Mouse (Mus musculus): ENCODE data around the gene Slc17a4. TPM values are rescaled to one million over a fixed set of nuclear protein-coding genes. Genes with fewer than 3 reads are reported as not detected.

Slc17a4 gene
- polyA plus RNA-seq, 1 experiment from 2014 or later, result not detected

DNA sequence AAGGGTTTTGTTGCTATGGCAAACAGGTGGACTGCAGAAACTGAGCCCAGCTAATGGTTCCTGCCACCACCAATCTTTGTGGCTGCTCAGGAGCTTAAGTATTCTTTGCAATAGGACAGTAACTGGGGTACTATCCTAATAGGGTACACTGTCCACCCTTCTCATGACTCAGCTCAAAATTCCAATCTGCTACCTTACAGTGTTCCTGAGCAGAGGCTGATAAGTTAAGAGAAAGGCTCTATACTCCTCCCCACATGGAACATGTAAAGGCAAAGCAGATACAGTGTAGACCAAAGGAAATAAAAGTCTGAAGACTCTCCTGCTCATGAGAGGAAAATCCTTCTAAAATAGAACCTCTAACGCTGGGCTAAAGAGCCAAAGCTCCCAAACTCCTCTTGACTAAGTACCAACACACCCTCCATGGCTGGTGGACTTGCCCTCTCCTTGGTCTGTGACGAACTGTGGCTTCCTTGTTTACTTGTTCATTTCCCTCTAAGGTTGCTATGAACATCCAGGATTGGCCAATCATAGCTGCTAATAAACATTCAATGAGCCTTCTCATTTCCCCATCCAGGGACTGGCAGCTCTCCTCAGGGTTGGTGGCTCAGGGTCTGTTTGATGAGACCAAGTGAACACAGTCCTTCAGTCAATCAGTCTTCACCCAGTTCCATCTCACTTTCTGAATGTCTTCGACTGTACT lies 27.6 kb downstream of the Slc17a4 start:
- Histone ChIP-seq H3K4me1 (ENCODE audit: control insufficient read depth, insufficient read depth, low read length) (no peaks in the 10 kb centered on the region), H3K36me3 (ENCODE audit: control insufficient read depth, insufficient read depth, low read length) (no peaks in the 10 kb centered on the region), H3K9ac (ENCODE audit: low read depth, low read length) (no peak overlapping the region), H3K9me3 (replicated peaks; ENCODE audit: control insufficient read depth, low read length) (no peaks in the 10 kb centered on the region), H3K4me3 (ENCODE audit: low read depth, low read length) (no peak overlapping the region), H3K4me2 (no peak overlapping the region), H3K27ac (ENCODE audit: low read depth, low read length) (no peak overlapping the region), H3K27me3 (ENCODE audit: control insufficient read depth, insufficient read depth, low read length) (no peaks in the 10 kb centered on the region)
- WGBS (ENCODE audit: insufficient replicate concordance), result 76% methylated on average over 3 of the region's 3 CpGs
- ATAC-seq (replicated peaks; ENCODE audit: insufficient number of reproducible peaks, low FRiP score, low TSS enrichment), result no peak

DNA sequence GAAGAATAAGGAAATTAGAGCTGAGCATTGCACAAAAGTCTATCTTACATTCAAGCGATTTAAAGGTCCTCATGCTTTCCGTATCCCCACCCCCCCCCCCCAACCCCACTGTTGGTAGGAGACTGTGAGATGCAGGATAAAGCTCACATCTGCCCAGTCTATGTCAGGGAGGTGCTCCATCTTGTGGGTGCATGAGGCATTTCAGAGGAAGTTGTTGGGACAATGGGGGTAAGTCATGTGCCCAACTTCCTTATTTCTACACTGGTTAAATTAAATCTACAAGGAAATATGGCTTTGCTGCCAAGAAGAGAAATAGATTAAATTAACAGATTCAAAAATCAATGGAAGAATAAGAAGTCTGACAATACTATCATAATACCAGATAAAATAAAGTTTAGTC lies 29.3 kb downstream of the Slc17a4 start:
- H3K4me3 ChIP-seq (ENCODE audit: low read depth, low read length), result no peak overlapping the region
- no peak overlapping the region for H3K4me2 ChIP-seq
- WGBS (ENCODE audit: insufficient replicate concordance), result 40% methylated on average over 2 of the region's 2 CpGs
- ATAC-seq (replicated peaks; ENCODE audit: insufficient number of reproducible peaks, low FRiP score, low TSS enrichment), result no peak
- no peaks in the 10 kb centered on the region for H3K27me3 ChIP-seq (ENCODE audit: control insufficient read depth, insufficient read depth, low read length)
- no peaks in the 10 kb centered on the region for H3K9me3 ChIP-seq (replicated peaks; ENCODE audit: control insufficient read depth, low read length)
- H3K9ac ChIP-seq (ENCODE audit: low read depth, low read length), result no peak overlapping the region
- H3K27ac ChIP-seq (ENCODE audit: low read depth, low read length), result no peak overlapping the region
- no peaks in the 10 kb centered on the region for H3K36me3 ChIP-seq (ENCODE audit: control insufficient read depth, insufficient read depth, low read length)
- H3K4me1 ChIP-seq (ENCODE audit: control insufficient read depth, insufficient read depth, low read length), result no peaks in the 10 kb centered on the region

GRCm38 (mm10) chr13:23879636-23880035 lies 35.2 kb downstream of the Slc17a4 start:
- Histone ChIP-seq H3K9ac (ENCODE audit: low read depth, low read length) (no peak overlapping the region), H3K9me3 (replicated peaks; ENCODE audit: control insufficient read depth, low read length) (no peaks in the 10 kb centered on the region), H3K4me2 (no peak overlapping the region), H3K27me3 (ENCODE audit: control insufficient read depth, insufficient read depth, low read length) (no peaks in the 10 kb centered on the region), H3K4me1 (ENCODE audit: control insufficient read depth, insufficient read depth, low read length) (no peaks in the 10 kb centered on the region), H3K27ac (ENCODE audit: low read depth, low read length) (no peak overlapping the region), H3K4me3 (ENCODE audit: low read depth, low read length) (no peak overlapping the region), H3K36me3 (ENCODE audit: control insufficient read depth, insufficient read depth, low read length) (no peaks in the 10 kb centered on the region)
- WGBS (ENCODE audit: insufficient replicate concordance), result 81% methylated on average over 5 of the region's 5 CpGs
- no peak for ATAC-seq (replicated peaks; ENCODE audit: insufficient number of reproducible peaks, low FRiP score, low TSS enrichment)

DNA sequence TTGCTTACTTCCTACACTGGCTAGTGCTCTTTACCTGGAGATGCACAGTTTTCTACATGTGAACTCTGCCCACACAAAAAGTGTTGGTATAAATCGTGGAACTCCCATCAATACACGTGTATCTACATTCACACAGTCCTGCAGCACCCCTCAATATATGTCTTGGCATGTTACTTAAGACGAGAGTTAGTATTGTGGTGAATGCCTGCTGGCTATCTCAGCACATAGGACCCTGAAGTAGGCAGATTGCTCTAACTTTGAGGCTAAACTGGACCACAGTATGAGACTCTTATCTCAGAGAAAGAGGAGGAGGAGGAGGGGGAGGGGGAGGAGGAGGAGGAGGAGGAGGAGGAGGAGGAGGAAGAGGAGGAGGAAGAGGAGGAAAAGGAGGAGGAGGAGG lies 35.7 kb downstream of the Slc17a4 start:
- H3K4me2 ChIP-seq, result no peak overlapping the region
- H3K36me3 ChIP-seq (ENCODE audit: control insufficient read depth, insufficient read depth, low read length), result no peaks in the 10 kb centered on the region
- no peaks in the 10 kb centered on the region for H3K27me3 ChIP-seq (ENCODE audit: control insufficient read depth, insufficient read depth, low read length)
- WGBS (ENCODE audit: insufficient replicate concordance), result 72% methylated on average over 3 of the region's 3 CpGs
- H3K4me3 ChIP-seq (ENCODE audit: low read depth, low read length), result no peak overlapping the region
- no peak overlapping the region for H3K27ac ChIP-seq (ENCODE audit: low read depth, low read length)
- no peak for ATAC-seq (replicated peaks; ENCODE audit: insufficient number of reproducible peaks, low FRiP score, low TSS enrichment)
- H3K9ac ChIP-seq (ENCODE audit: low read depth, low read length), result no peak overlapping the region
- no peaks in the 10 kb centered on the region for H3K9me3 ChIP-seq (replicated peaks; ENCODE audit: control insufficient read depth, low read length)
- H3K4me1 ChIP-seq (ENCODE audit: control insufficient read depth, insufficient read depth, low read length), result no peaks in the 10 kb centered on the region

DNA sequence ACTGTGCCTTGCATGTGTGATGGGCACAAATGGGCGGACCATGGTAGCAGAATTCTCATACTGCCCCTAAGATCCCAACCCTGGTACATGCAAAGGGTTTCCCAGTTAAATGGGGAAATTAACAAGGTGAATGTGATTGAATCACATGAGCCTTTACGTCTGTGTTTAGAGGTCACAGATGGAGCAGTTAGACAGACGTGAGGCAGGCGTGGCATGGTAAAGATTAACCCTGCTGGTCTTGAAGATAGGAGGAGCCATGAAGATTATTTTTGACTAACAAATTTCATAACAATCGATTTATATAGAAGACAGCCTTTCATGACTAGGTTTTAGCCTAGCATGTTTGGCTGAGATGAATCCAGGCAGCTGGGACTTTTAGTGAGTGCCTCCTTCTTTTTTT lies 41.7 kb downstream of the Slc17a4 start:
- Histone ChIP-seq H3K36me3 (ENCODE audit: control insufficient read depth, insufficient read depth, low read length) (no peaks in the 10 kb centered on the region), H3K27me3 (ENCODE audit: control insufficient read depth, insufficient read depth, low read length) (no peaks in the 10 kb centered on the region), H3K9me3 (replicated peaks; ENCODE audit: control insufficient read depth, low read length) (no peaks in the 10 kb centered on the region), H3K27ac (ENCODE audit: low read depth, low read length) (no peak overlapping the region), H3K4me1 (ENCODE audit: control insufficient read depth, insufficient read depth, low read length) (no peaks in the 10 kb centered on the region), H3K4me2 (no peak overlapping the region), H3K9ac (ENCODE audit: low read depth, low read length) (no peak overlapping the region), H3K4me3 (ENCODE audit: low read depth, low read length) (no peak overlapping the region)
- no peak for ATAC-seq (replicated peaks; ENCODE audit: insufficient number of reproducible peaks, low FRiP score, low TSS enrichment)
- 70% methylated on average over 5 of the region's 5 CpGs for WGBS (ENCODE audit: insufficient replicate concordance)

GRCm38 (mm10) chr13:23869996-23870395 lies 44.8 kb downstream of the Slc17a4 start:
- Histone ChIP-seq H3K36me3 (ENCODE audit: control insufficient read depth, insufficient read depth, low read length) (no peaks in the 10 kb centered on the region), H3K27ac (ENCODE audit: low read depth, low read length) (no peak overlapping the region), H3K27me3 (ENCODE audit: control insufficient read depth, insufficient read depth, low read length) (no peaks in the 10 kb centered on the region), H3K4me3 (ENCODE audit: low read depth, low read length) (no peak overlapping the region), H3K9me3 (replicated peaks; ENCODE audit: control insufficient read depth, low read length) (no peaks in the 10 kb centered on the region), H3K4me1 (ENCODE audit: control insufficient read depth, insufficient read depth, low read length) (no peaks in the 10 kb centered on the region), H3K4me2 (no peak overlapping the region), H3K9ac (ENCODE audit: low read depth, low read length) (no peak overlapping the region)
- WGBS (ENCODE audit: insufficient replicate concordance), result 70% methylated on average over 3 of the region's 3 CpGs
- ATAC-seq (replicated peaks; ENCODE audit: insufficient number of reproducible peaks, low FRiP score, low TSS enrichment), result no peak

DNA sequence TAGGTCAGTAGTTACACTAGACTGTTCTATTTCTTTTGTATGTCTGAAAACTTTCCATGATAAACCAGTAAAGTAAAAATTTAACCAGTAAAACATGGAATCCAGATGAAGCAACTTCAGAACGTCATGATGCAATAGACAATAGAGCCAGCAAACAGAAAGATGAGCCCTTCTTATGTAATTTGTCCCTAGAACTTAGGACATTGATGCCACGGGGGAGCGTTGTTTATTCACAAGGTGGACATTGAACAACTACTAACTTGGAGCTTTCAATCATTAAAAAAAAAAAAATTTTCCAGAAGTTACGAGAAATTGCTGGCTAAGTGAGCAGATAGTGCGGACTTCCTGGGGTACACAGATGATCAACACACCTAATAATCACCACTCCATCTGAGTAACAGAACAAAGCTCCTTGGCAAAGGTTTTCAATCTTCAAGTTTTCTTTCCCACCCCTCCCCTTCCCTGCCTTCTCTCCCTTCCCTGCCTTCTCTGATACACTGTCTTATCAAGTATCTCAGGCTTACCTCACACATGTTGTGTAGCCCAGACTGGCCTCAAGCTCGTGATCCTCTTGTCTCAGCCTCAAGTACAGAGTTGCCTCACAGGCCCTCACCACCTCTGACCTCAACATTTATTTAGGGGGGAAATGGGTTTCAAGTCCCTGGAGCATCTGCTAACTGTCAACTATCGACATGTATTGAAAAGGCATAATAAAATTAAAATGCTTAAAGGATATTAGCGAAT lies 45.8 kb downstream of the Slc17a4 start:
- 80% methylated on average over 8 of the region's 8 CpGs for WGBS (ENCODE audit: insufficient replicate concordance)
- no peaks in the 10 kb centered on the region for H3K9me3 ChIP-seq (replicated peaks; ENCODE audit: control insufficient read depth, low read length)
- no peak overlapping the region for H3K9ac ChIP-seq (ENCODE audit: low read depth, low read length)
- H3K36me3 ChIP-seq (ENCODE audit: control insufficient read depth, insufficient read depth, low read length), result no peaks in the 10 kb centered on the region
- ATAC-seq (replicated peaks; ENCODE audit: insufficient number of reproducible peaks, low FRiP score, low TSS enrichment), result no peak
- no peaks in the 10 kb centered on the region for H3K4me1 ChIP-seq (ENCODE audit: control insufficient read depth, insufficient read depth, low read length)
- H3K27ac ChIP-seq (ENCODE audit: low read depth, low read length), result no peak overlapping the region
- no peak overlapping the region for H3K4me3 ChIP-seq (ENCODE audit: low read depth, low read length)
- H3K4me2 ChIP-seq, result no peak overlapping the region
- no peaks in the 10 kb centered on the region for H3K27me3 ChIP-seq (ENCODE audit: control insufficient read depth, insufficient read depth, low read length)

DNA sequence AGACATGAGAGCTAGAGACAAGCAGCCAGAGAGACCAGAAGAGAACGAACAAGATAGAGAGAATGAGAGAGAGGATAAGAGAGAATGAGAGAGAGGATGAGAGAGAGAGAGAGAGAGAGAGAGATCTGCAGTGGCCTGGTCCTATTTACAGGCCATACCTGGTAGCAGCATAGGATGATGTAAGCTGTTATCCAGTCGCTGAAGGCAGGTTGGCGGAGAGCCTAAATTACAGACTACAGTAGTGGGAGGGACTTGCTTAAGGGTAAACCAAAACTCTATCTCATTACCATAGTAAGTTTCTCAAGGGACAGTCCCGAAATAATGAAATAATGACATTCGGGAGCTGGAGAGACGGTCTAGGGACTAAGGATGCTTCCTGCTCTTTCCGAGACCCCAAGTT lies 47.4 kb downstream of the Slc17a4 start, which contains the start of gene Slc17a1:
Slc17a1 (plus strand) TSS at position 346 of the 400 bp plus-strand sequence.
- 80% methylated on average over 7 of the region's 7 CpGs for WGBS (ENCODE audit: insufficient replicate concordance)
- no peaks in the 10 kb centered on the region for H3K9me3 ChIP-seq (replicated peaks; ENCODE audit: control insufficient read depth, low read length)

DNA sequence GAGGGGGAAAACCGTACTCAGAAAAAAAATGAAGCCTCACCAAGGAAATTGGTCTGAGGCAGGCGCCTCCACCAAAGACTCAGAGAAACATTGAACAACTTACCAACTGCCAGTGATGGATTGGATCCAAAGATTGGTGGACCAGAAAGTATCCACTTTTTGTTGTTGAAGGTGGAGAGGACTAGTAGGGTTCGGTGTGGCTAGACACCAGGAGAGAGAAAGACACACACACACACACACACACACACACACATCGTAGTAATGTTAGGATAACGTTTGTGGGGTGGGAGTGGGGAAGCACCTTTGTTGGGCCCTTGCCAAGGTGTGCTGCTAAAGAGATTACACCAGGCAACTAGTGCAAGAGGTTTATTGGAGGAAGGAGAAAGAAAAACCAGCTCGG lies 47.8 kb downstream of the Slc17a4 start:
- ATAC-seq (replicated peaks; ENCODE audit: insufficient number of reproducible peaks, low FRiP score, low TSS enrichment), result no peak
- Histone ChIP-seq H3K9me3 (replicated peaks; ENCODE audit: control insufficient read depth, low read length) (no peaks in the 10 kb centered on the region), H3K4me1 (ENCODE audit: control insufficient read depth, insufficient read depth, low read length) (no peaks in the 10 kb centered on the region), H3K4me3 (ENCODE audit: low read depth, low read length) (no peak overlapping the region), H3K27me3 (ENCODE audit: control insufficient read depth, insufficient read depth, low read length) (no peaks in the 10 kb centered on the region), H3K9ac (ENCODE audit: low read depth, low read length) (no peak overlapping the region), H3K4me2 (no peak overlapping the region), H3K27ac (ENCODE audit: low read depth, low read length) (no peak overlapping the region), H3K36me3 (ENCODE audit: control insufficient read depth, insufficient read depth, low read length) (no peaks in the 10 kb centered on the region)
- WGBS (ENCODE audit: insufficient replicate concordance), result 78% methylated on average over 6 of the region's 6 CpGs

More for the DNA sequence above, 47.4 kb downstream of the Slc17a4 start, which contains the start of gene Slc17a1:
- no peaks in the 10 kb centered on the region for H3K27me3 ChIP-seq (ENCODE audit: control insufficient read depth, insufficient read depth, low read length)
- H3K4me2 ChIP-seq, result no peak within 1 kb of the TSS
- ATAC-seq (replicated peaks; ENCODE audit: insufficient number of reproducible peaks, low FRiP score, low TSS enrichment), result no peak
- H3K27ac ChIP-seq (ENCODE audit: low read depth, low read length), result no peak within 1 kb of the TSS
- H3K36me3 ChIP-seq (ENCODE audit: control insufficient read depth, insufficient read depth, low read length), result no peaks in the 10 kb centered on the region
- H3K9ac ChIP-seq (ENCODE audit: low read depth, low read length), result no peak within 1 kb of the TSS
- no peaks in the 10 kb centered on the region for H3K4me1 ChIP-seq (ENCODE audit: control insufficient read depth, insufficient read depth, low read length)
- H3K4me3 ChIP-seq (ENCODE audit: low read depth, low read length), result no peak within 1 kb of the TSS
